Mouse (Mus musculus) liver, embryonic 13.5 days (tissue): ENCODE measurements at regions not wholly inside any gene's neighbourhood (a gene's known extent, or its start where the extent isn't known, plus 50 kb on each side); places are given as distances from the start of the nearest gene placed in this dataset.

Experiments used
- ATAC-seq: fragments of 200-750 bp; cut with Nextera tagmentation; 2 replicates; pipeline ENCODE4 v1.8.0; 2017; ENCODE audit warnings: low read depth, mild to moderate bottlenecking, moderate number of reproducible peaks, moderate library complexity
- DNase-seq: peaks from one replicate; pipeline ENCODE4 v3.0.0; 2022
- H3K27ac ChIP-seq: fragments of 300-500 bp; sonication (generic); 2 replicates; pipeline ENCODE4 v1.5.1; 2015; ENCODE audit warnings: moderate library complexity, mild to moderate bottlenecking, inconsistent platforms
- H3K27me3 ChIP-seq: fragments of 300-500 bp; sonication (generic); 2 replicates; pipeline ENCODE4 v1.6.1; 2015; ENCODE audit warnings: mild to moderate bottlenecking, inconsistent platforms
- H3K36me3 ChIP-seq: fragments of 300-500 bp; sonication (generic); 2 replicates; pipeline ENCODE4 v1.6.1; 2015; ENCODE audit warnings: mild to moderate bottlenecking, inconsistent platforms
- H3K4me1 ChIP-seq: fragments of 300-500 bp; sonication (generic); replicated peaks from 2 replicates; pipeline ENCODE4 v1.6.1; 2015; ENCODE audit warnings: inconsistent platforms
- H3K4me2 ChIP-seq: fragments of 300-500 bp; sonication (generic); 2 replicates; pipeline ENCODE4 v1.6.1; 2015; ENCODE audit warnings: inconsistent platforms, mild to moderate bottlenecking, moderate library complexity
- H3K4me3 ChIP-seq: fragments of 300-500 bp; sonication (generic); replicated peaks from 2 replicates; pipeline ENCODE4 v1.5.1; 2015; ENCODE audit warnings: mild to moderate bottlenecking, inconsistent platforms
- H3K9ac ChIP-seq: fragments of 300-500 bp; sonication (generic); 2 replicates; pipeline ENCODE4 v1.6.1; 2015; ENCODE audit warnings: mild to moderate bottlenecking, inconsistent platforms
- H3K9me3 ChIP-seq: fragments of 300-500 bp; sonication (generic); replicated peaks from 2 replicates; pipeline ENCODE4 v1.6.1; 2016; ENCODE audit warnings: inconsistent platforms
- WGBS: fragments of 180-500 bp; shearing (Covaris S2); methylation state at CpG from one replicate; pipeline ENCODE4 v1.1.7; 2015; ENCODE audit not compliant: insufficient replicate concordance; 5-methylcytosine and 5-hydroxymethylcytosine counted together

DNA sequence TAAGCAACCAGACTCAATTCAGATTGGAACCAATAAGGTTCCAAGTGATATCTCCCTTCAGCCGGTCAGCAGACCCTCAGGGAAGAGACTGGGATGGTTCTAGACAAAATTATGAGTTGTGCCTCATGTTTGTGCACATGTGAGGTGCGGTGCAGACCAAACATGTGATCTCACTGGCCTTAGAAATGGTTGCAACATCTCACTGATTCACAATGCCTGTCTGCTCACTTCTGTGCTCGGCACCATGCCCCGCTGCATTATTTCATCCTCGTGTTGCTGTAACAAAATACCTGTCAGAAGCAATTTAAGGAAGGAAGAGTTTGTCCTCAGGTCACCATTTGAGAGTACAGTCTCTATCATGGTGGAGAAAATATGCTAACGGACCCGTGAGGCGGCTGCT, 66.9 kb upstream of the Dusp10 start:
- H3K9ac ChIP-seq, result no peak overlapping the region
- no peak overlapping the region for H3K4me3 ChIP-seq
- H3K27ac ChIP-seq, result no peak overlapping the region
- no peaks in the 10 kb centered on the region for H3K9me3 ChIP-seq
- no peak overlapping the region for H3K4me2 ChIP-seq
- ATAC-seq, result no peak
- H3K36me3 ChIP-seq, result no peaks in the 10 kb centered on the region
- no peaks in the 10 kb centered on the region for H3K4me1 ChIP-seq
- no peak for DNase-seq
- no peaks in the 10 kb centered on the region for H3K27me3 ChIP-seq
- WGBS, result 70% methylated on average over 8 of the region's 8 CpGs

- H3K4me3 ChIP-seq, result no peak overlapping the region
- H3K4me1 ChIP-seq, result no peaks in the 10 kb centered on the region
- no peaks in the 10 kb centered on the region for H3K9me3 ChIP-seq
- no peak overlapping the region for H3K4me2 ChIP-seq
- DNase-seq (no peak), ATAC-seq (no peak)
- H3K36me3 ChIP-seq, result no peaks in the 10 kb centered on the region
- no peak overlapping the region for H3K27ac ChIP-seq
- no peak overlapping the region for H3K9ac ChIP-seq
- WGBS, result 46% methylated on average over 5 of the region's 5 CpGs
- H3K27me3 ChIP-seq, result no peaks in the 10 kb centered on the region
Observed at GRCm38 (mm10) chr1:183947066-183947465, 66.0 kb upstream of the Dusp10 start.

GRCm38 (mm10) chr1:183949205-183949604, 63.9 kb upstream of the Dusp10 start:
- ATAC-seq, result no peak
- Histone ChIP-seq H3K27me3 (no peaks in the 10 kb centered on the region), H3K9me3 (no peaks in the 10 kb centered on the region), H3K4me1 (no peaks in the 10 kb centered on the region), H3K36me3 (no peaks in the 10 kb centered on the region), H3K27ac (no peak overlapping the region), H3K9ac (no peak overlapping the region), H3K4me2 (no peak overlapping the region), H3K4me3 (no peak overlapping the region)
- 62% methylated on average over 4 of the region's 4 CpGs for WGBS
- DNase-seq, result no peak

GRCm38 (mm10) chr1:183954086-183954485, 59.0 kb upstream of the Dusp10 start:
- 60% methylated on average over 2 of the region's 2 CpGs for WGBS
- H3K27ac ChIP-seq, result no peak overlapping the region
- no peaks in the 10 kb centered on the region for H3K9me3 ChIP-seq
- no peak for DNase-seq
- no peaks in the 10 kb centered on the region for H3K36me3 ChIP-seq
- no peaks in the 10 kb centered on the region for H3K4me1 ChIP-seq
- no peak overlapping the region for H3K4me2 ChIP-seq
- H3K9ac ChIP-seq, result no peak overlapping the region
- H3K27me3 ChIP-seq, result no peaks in the 10 kb centered on the region
- no peak overlapping the region for H3K4me3 ChIP-seq
- ATAC-seq, result no peak

- ATAC-seq (no peak), DNase-seq (no peak)
- Histone ChIP-seq H3K4me2 (no peak overlapping the region), H3K4me3 (no peak overlapping the region), H3K27me3 (no peaks in the 10 kb centered on the region), H3K36me3 (no peaks in the 10 kb centered on the region), H3K27ac (no peak overlapping the region), H3K9me3 (no peaks in the 10 kb centered on the region), H3K4me1 (no peaks in the 10 kb centered on the region), H3K9ac (no peak overlapping the region)
- 49% methylated on average over 3 of the region's 3 CpGs for whole genome bisulfite sequencing
Observed at GRCm38 (mm10) chr1:183956391-183956790, 56.7 kb upstream of the Dusp10 start.

DNA sequence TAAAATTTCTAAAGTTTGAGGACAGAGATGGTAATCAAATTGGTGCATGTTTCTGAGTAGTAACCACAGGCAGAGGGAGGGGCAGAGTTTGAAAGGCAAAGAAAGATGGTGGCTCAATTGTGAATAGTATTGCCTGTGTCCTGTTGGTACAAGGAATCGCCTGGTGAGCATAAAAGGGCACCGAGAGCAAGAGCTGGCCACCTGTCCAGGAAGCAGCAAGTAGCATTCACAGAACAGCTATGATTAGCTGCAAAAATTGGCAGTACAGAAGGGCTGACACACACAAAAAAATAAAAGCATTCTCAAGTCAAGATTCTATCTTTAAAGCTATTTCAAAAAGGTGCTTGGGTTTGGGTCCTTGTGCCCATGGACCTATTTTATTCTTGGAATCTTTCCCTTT, 51.7 kb upstream of the Dusp10 start:
- H3K4me2 ChIP-seq, result no peak overlapping the region
- no peaks in the 10 kb centered on the region for H3K27me3 ChIP-seq
- H3K4me1 ChIP-seq, result no peaks in the 10 kb centered on the region
- no peak overlapping the region for H3K27ac ChIP-seq
- H3K9me3 ChIP-seq, result no peaks in the 10 kb centered on the region
- H3K9ac ChIP-seq, result no peak overlapping the region
- no peak for DNase-seq
- ATAC-seq, result no peak
- H3K36me3 ChIP-seq, result no peaks in the 10 kb centered on the region
- WGBS, result 70% methylated on average over 2 of the region's 2 CpGs
- H3K4me3 ChIP-seq, result no peak overlapping the region

DNA sequence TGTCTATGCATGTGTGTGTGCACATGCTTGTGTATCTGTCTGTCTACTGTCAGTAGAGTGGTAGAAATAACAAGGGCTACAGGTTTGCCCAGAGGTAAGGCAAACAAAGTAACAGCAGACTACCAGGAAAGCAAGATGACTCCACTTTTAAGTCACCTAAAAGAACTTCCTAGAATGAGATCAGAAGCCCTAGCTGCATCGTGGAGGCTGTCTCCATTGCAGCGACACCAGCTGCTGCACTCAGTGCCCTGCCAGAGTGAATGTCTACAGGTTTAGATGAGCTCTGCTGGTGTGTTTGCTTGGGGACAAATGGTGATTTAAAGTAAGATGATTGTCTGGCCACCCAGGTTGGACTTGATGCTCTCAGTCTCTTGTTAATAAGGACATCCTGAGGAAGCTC, 50.6 kb upstream of the Dusp10 start:
- H3K4me2 ChIP-seq, result no peak overlapping the region
- DNase-seq (no peak), ATAC-seq (no peak)
- WGBS, result 83% methylated on average over 2 of the region's 2 CpGs
- H3K9ac ChIP-seq, result no peak overlapping the region
- no peak overlapping the region for H3K4me3 ChIP-seq
- H3K4me1 ChIP-seq, result no peaks in the 10 kb centered on the region
- no peaks in the 10 kb centered on the region for H3K36me3 ChIP-seq
- no peaks in the 10 kb centered on the region for H3K27me3 ChIP-seq
- no peak overlapping the region for H3K27ac ChIP-seq
- H3K9me3 ChIP-seq, result no peaks in the 10 kb centered on the region

DNA sequence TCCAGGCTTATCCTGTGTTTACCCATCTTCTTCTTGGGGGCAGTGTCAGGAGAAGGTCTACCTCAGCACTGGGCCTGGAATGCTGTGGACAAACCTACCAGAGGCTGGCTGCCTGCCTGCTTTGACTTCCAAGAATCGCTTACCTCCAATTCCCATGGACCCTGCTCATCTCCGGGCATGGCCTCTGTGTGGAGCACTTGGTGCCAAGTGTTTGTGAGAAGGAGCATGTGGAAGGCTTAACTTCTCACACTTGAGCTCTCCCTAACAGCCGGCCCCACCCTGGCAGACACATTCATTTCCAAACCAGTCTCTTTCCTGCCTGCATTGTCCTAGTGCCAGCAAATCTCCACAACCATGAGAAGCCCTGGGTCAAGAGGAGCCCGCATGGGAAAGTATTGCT, 49.8 kb upstream of the Dusp10 start:
- no peak for DNase-seq
- Histone ChIP-seq H3K4me3 (no peak overlapping the region), H3K4me1 (no peaks in the 10 kb centered on the region), H3K9me3 (no peaks in the 10 kb centered on the region), H3K27me3 (no peaks in the 10 kb centered on the region), H3K27ac (no peak overlapping the region), H3K9ac (no peak overlapping the region), H3K4me2 (no peak overlapping the region), H3K36me3 (no peaks in the 10 kb centered on the region)
- 66% methylated on average over 4 of the region's 4 CpGs for WGBS
- no peak for ATAC-seq
